Mouse (Mus musculus) bone marrow macrophage, adult 2 months (primary cell): ENCODE results near the gene Flt3l. TPM values are rescaled to one million over a fixed set of nuclear protein-coding genes. Genes with fewer than 3 reads are reported as not detected.
A peak's percentile ranks its signal among the peaks of the same experiment; 100 is the strongest.
"Not testable (repeated sequence)": the region's sequence is repeated elsewhere in the genome, so short reads cannot be mapped to it uniquely, and the experiment has no call there.

ENCODE experiments used
- H3K27ac ChIP-seq: 2 replicates; pipeline ENCODE4 v1.5.1; 2012; ENCODE audit warnings: low read depth, low read length; ENCODE audit not compliant: insufficient read depth
- H3K4me1 ChIP-seq: 2 replicates; pipeline ENCODE4 v1.6.1; 2012; ENCODE audit warnings: low read length; ENCODE audit not compliant: control insufficient read depth, insufficient read depth
- H3K4me3 ChIP-seq: 2 replicates; pipeline ENCODE4 v1.5.1; 2012; ENCODE audit warnings: mild to moderate bottlenecking, low read length, moderate library complexity; ENCODE audit not compliant: insufficient read depth
- CTCF ChIP-seq: IDR thresholded peaks from 2 replicates; pipeline ENCODE4 v1.5.1; 2012; ENCODE audit warnings: low read depth, mild to moderate bottlenecking, low read length, moderate library complexity
- POLR2A ChIP-seq: IDR thresholded peaks from 2 replicates; pipeline ENCODE4 v1.6.1; 2012; ENCODE audit warnings: mild to moderate bottlenecking, low read depth, low read length, borderline replicate concordance
- polyA plus RNA-seq: library from polyadenylated mRNA; stranded (reverse); fragments of >200 nt; gene quantifications from 2 replicates; pipeline ENCODE4 v1.2.4, GENCODE M21; 2012; ENCODE audit not compliant: missing spikeins, insufficient read depth, insufficient read length

The Flt3l gene
- polyA plus RNA-seq, 1 experiment = 30.8 TPM

GRCm38 (mm10) chr7:45112529-45112928 is 23.7 kb downstream of the Flt3l start:
- TF ChIP-seq CTCF (no peak), POLR2A (no peak)
- H3K4me1 ChIP-seq = no peaks in the 10 kb centered on the region
- no peak overlapping the region for H3K27ac ChIP-seq
- no peak overlapping the region for H3K4me3 ChIP-seq

GRCm38 (mm10) chr7:45111940-45112339 is 24.3 kb downstream of the Flt3l start:
- Histone ChIP-seq H3K4me1 (no peaks in the 10 kb centered on the region; the same call in 1 of the 2 replicates), H3K4me3 (no peak overlapping the region), H3K27ac (no peak overlapping the region)
- TF ChIP-seq POLR2A = no peak
- no peak for TF ChIP-seq CTCF

GRCm38 (mm10) chr7:45110089-45110488 is 26.1 kb downstream of the Flt3l start:
- not testable (repeated sequence) for H3K4me3 ChIP-seq, H3K4me1 ChIP-seq, H3K27ac ChIP-seq

GRCm38 (mm10) chr7:45107052-45107645 is 29.1 kb downstream of the Flt3l start:
- Histone ChIP-seq H3K4me3 (no peak overlapping the region), H3K4me1 (peaks cover 12% of the 10 kb centered on the region), H3K27ac (no peak overlapping the region)
- TF ChIP-seq POLR2A (no peak), CTCF (no peak)

GRCm38 (mm10) chr7:45106441-45106840 is 29.8 kb downstream of the Flt3l start:
- TF ChIP-seq POLR2A = no peak
- no peak for TF ChIP-seq CTCF
- Histone ChIP-seq H3K27ac (no peak overlapping the region), H3K4me1 (peaks cover 12% of the 10 kb centered on the region), H3K4me3 (no peak overlapping the region)

GRCm38 (mm10) chr7:45105491-45105890 is 30.7 kb downstream of the Flt3l start:
- no peak overlapping the region for H3K4me3 ChIP-seq
- H3K27ac ChIP-seq = no peak overlapping the region
- H3K4me1 ChIP-seq = peaks cover 12% of the 10 kb centered on the region
- TF ChIP-seq CTCF (no peak), POLR2A (no peak)

GRCm38 (mm10) chr7:45104941-45105340 is 31.3 kb downstream of the Flt3l start:
- Histone ChIP-seq H3K4me3 (no peak overlapping the region), H3K27ac (no peak overlapping the region), H3K4me1 (peaks cover 12% of the 10 kb centered on the region)
- no peak for TF ChIP-seq CTCF
- TF ChIP-seq POLR2A = no peak

GRCm38 (mm10) chr7:45103652-45104180 is 32.5 kb downstream of the Flt3l start, which contains the start of gene Fcgrt:
Fcgrt (minus strand) TSS chr7:45103851.
- Histone ChIP-seq H3K4me1 (peaks cover 12% of the 10 kb centered on the region), H3K27ac (peak within 1 kb of the TSS; percentile 63), H3K4me3 (peak within 1 kb of the TSS; percentile 53)
- TF ChIP-seq POLR2A = no peak
- no peak for TF ChIP-seq CTCF

GRCm38 (mm10) chr7:45102940-45103585 is 33.2 kb downstream of the Flt3l start:
- peak overlapping the region; percentile 63 for H3K27ac ChIP-seq
- TF ChIP-seq CTCF (no peak), POLR2A (no peak)
- peak overlapping the region; percentile 53 for H3K4me3 ChIP-seq

GRCm38 (mm10) chr7:45102441-45102840 is 33.8 kb downstream of the Flt3l start:
- H3K4me1 ChIP-seq = peaks cover 23% of the 10 kb centered on the region
- TF ChIP-seq POLR2A (no peak), CTCF (no peak)
- H3K27ac ChIP-seq = no peak overlapping the region
- H3K4me3 ChIP-seq = no peak overlapping the region

More at GRCm38 (mm10) chr7:45102940-45103585, 33.2 kb downstream of the Flt3l start:
- peaks cover 18% of the 10 kb centered on the region for H3K4me1 ChIP-seq
